Mouse (Mus musculus): Measurements from ENCODE around the gene Myl9. TPM values are rescaled to one million over a fixed set of nuclear protein-coding genes. Genes with fewer than 3 reads are reported as not detected.
"Not testable (repeated sequence)": the region's sequence is repeated elsewhere in the genome, so short reads cannot be mapped to it uniquely, and the experiment has no call there.

Gene Myl9
- polyA plus RNA-seq, 1 experiment from 2014 or later = 578 TPM

DNA sequence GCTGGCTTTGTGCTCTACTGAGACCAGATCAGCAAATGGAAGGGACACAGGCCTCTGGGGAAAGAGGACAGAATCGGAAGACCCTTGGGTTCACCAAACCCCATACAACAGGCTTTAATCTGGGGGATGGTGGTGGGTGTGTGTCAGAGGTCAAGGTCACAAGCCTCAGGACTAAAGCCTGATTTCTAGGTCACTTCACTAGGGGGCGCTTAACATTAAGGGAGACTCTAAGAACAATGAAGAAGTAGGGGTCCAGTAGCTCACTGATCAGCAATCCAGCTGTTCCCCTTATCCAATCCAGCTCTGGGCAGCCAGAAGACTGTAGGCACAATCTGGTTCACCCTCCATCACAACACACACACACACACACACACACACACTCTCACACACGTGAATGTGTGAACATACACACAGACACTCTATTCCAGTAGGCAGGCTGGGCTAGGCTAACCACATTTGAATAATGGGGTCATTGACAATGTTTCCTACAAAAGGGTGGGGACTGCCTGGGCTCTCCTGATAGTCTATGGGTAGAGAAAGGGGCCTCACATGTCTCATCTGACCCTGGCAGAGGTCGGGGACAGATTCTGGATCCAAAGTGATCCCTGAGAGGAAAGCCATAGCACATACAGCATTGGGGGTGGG, 6.7 kb downstream of the Myl9 start:
- H3K27ac ChIP-seq (ENCODE audit: low read length) = no peak overlapping the region
- no peaks in the 10 kb centered on the region for H3K36me3 ChIP-seq (ENCODE audit: insufficient read depth, low read length)
- no peak overlapping the region for H3K9ac ChIP-seq (replicated peaks; ENCODE audit: low read length)
- no peak for ATAC-seq (ENCODE audit: low FRiP score, low TSS enrichment)
- H3K27me3 ChIP-seq (ENCODE audit: insufficient read depth, low read length) = no peaks in the 10 kb centered on the region
- WGBS = 70% methylated on average over 4 of the region's 4 CpGs
- peaks cover 22% of the 10 kb centered on the region for H3K4me1 ChIP-seq (ENCODE audit: insufficient read depth, low read length)
- no peak overlapping the region for H3K4me3 ChIP-seq (ENCODE audit: low read length)
- H3K4me2 ChIP-seq (replicated peaks; ENCODE audit: low read depth, low read length) = no peak overlapping the region
- no peaks in the 10 kb centered on the region for H3K9me3 ChIP-seq (ENCODE audit: low read length)

GRCm38 (mm10) chr2:156782481-156783348, 7.5 kb downstream of the Myl9 start:
- H3K4me3 ChIP-seq (ENCODE audit: low read length) = no peak overlapping the region
- H3K36me3 ChIP-seq (ENCODE audit: insufficient read depth, low read length) = no peaks in the 10 kb centered on the region
- no peak overlapping the region for H3K9ac ChIP-seq (replicated peaks; ENCODE audit: low read length)
- no peaks in the 10 kb centered on the region for H3K9me3 ChIP-seq (ENCODE audit: low read length)
- H3K27me3 ChIP-seq (ENCODE audit: insufficient read depth, low read length) = no peaks in the 10 kb centered on the region
- 87% methylated on average over 10 of the region's 10 CpGs for whole genome bisulfite sequencing
- H3K27ac ChIP-seq (ENCODE audit: low read length) = no peak overlapping the region
- peaks cover 16% of the 10 kb centered on the region for H3K4me1 ChIP-seq (ENCODE audit: insufficient read depth, low read length)
- H3K4me2 ChIP-seq (replicated peaks; ENCODE audit: low read depth, low read length) = no peak overlapping the region
- ATAC-seq (ENCODE audit: low FRiP score, low TSS enrichment) = no peak

DNA sequence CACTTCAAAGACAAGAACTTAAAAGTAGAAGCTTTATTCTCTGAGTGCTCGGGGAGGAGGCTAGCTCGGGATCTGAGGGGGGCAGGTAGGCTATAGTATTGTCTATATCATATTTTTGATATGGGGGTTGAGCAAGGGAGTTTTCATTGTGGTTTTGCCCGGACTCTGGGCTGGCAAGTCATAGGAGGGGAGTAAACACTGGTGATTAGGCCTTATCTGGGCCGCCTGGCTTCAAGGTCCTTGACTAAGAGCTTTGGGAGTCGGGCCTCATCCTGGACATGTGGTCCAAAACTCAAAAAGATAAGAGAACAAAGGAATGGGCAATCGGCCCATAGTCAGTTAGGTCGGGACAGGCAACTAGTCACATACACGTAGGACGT, 8.1 kb downstream of the Myl9 start:
- H3K4me1 ChIP-seq (ENCODE audit: insufficient read depth, low read length) = peaks cover 15% of the 10 kb centered on the region
- no peaks in the 10 kb centered on the region for H3K9me3 ChIP-seq (ENCODE audit: low read length)
- H3K4me2 ChIP-seq (replicated peaks; ENCODE audit: low read depth, low read length) = no peak overlapping the region
- H3K9ac ChIP-seq (replicated peaks; ENCODE audit: low read length) = no peak overlapping the region
- no peaks in the 10 kb centered on the region for H3K36me3 ChIP-seq (ENCODE audit: insufficient read depth, low read length)
- 76% methylated on average over 9 of the region's 9 CpGs for WGBS
- no peak overlapping the region for H3K27ac ChIP-seq (ENCODE audit: low read length)
- H3K4me3 ChIP-seq (ENCODE audit: low read length) = no peak overlapping the region
- no peaks in the 10 kb centered on the region for H3K27me3 ChIP-seq (ENCODE audit: insufficient read depth, low read length)
- ATAC-seq (ENCODE audit: low FRiP score, low TSS enrichment) = no peak

DNA sequence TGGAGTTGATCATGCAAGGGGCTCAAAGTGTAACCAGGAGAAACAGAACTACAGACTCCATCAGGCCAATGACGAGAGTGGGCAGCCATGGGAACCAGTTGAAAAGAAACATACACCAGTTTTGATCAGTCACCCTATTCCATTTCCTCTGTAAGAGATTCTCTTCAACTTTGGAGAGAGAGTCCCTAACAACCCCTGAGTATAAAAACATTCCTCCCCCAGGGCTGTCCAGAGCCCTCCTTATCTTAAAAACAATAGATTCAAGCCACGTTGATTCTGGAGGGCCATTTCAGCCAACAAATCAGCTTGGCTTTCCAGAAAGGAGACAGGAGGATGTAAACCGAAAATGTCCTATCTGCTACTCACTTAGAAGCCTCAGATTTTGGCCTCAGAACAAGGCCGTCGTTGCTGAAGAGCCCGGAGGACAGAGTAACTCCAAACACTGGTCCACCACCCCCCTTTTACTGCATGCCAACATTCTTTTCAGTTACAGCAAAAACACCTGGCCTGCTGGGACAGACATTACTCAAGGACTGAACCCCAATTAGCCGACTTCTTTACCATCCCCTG, 8.9 kb downstream of the Myl9 start:
- no peak for ATAC-seq (ENCODE audit: low FRiP score, low TSS enrichment)
- H3K4me1 ChIP-seq (ENCODE audit: insufficient read depth, low read length) = peaks cover 11% of the 10 kb centered on the region
- H3K27me3 ChIP-seq (ENCODE audit: insufficient read depth, low read length) = no peaks in the 10 kb centered on the region
- H3K9ac ChIP-seq (replicated peaks; ENCODE audit: low read length) = no peak overlapping the region
- no peak overlapping the region for H3K27ac ChIP-seq (ENCODE audit: low read length)
- WGBS = 59% methylated on average over 7 of the region's 7 CpGs
- no peak overlapping the region for H3K4me2 ChIP-seq (replicated peaks; ENCODE audit: low read depth, low read length)
- no peaks in the 10 kb centered on the region for H3K9me3 ChIP-seq (ENCODE audit: low read length)
- H3K36me3 ChIP-seq (ENCODE audit: insufficient read depth, low read length) = no peaks in the 10 kb centered on the region
- H3K4me3 ChIP-seq (ENCODE audit: low read length) = no peak overlapping the region

DNA sequence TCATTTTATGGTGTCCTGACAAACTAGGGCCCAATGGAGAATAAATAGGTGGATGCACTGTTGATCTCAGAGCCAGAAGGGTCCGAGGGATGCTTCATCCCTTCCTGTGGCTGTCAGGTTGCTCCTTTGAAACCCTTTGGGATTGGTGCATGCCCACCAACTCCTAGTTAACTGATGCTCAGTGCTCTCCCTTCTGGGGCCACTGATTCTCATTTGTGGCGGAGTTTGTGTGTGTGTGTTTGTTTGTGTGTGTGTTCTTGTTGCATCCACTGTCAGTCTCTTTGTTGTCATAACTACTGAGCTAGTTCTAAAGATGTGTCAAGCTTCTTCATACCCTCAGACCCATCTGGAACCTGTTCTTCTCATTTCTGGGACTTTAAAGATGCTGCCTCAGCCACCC, 9.7 kb downstream of the Myl9 start:
- no peaks in the 10 kb centered on the region for H3K9me3 ChIP-seq (ENCODE audit: low read length)
- 94% methylated on average over 2 of the region's 2 CpGs for WGBS
- no peaks in the 10 kb centered on the region for H3K36me3 ChIP-seq (ENCODE audit: insufficient read depth, low read length)
- no peak for ATAC-seq (ENCODE audit: low FRiP score, low TSS enrichment)
- peaks cover 10% of the 10 kb centered on the region for H3K4me1 ChIP-seq (ENCODE audit: insufficient read depth, low read length)
- no peak overlapping the region for H3K4me3 ChIP-seq (ENCODE audit: low read length)
- no peak overlapping the region for H3K27ac ChIP-seq (ENCODE audit: low read length)
- no peak overlapping the region for H3K4me2 ChIP-seq (replicated peaks; ENCODE audit: low read depth, low read length)
- no peaks in the 10 kb centered on the region for H3K27me3 ChIP-seq (ENCODE audit: insufficient read depth, low read length)
- H3K9ac ChIP-seq (replicated peaks; ENCODE audit: low read length) = no peak overlapping the region

GRCm38 (mm10) chr2:156786369-156786768, 11.1 kb downstream of the Myl9 start:
- not testable (repeated sequence) for H3K27me3 ChIP-seq (ENCODE audit: insufficient read depth, low read length); H3K4me2 ChIP-seq (replicated peaks; ENCODE audit: low read depth, low read length); H3K4me1 ChIP-seq (ENCODE audit: insufficient read depth, low read length); H3K4me3 ChIP-seq (ENCODE audit: low read length); ATAC-seq (ENCODE audit: low FRiP score, low TSS enrichment); H3K9me3 ChIP-seq (ENCODE audit: low read length); H3K9ac ChIP-seq (replicated peaks; ENCODE audit: low read length); H3K36me3 ChIP-seq (ENCODE audit: insufficient read depth, low read length); H3K27ac ChIP-seq (ENCODE audit: low read length)

GRCm38 (mm10) chr2:156787090-156787775, 12.0 kb downstream of the Myl9 start:
- Histone ChIP-seq H3K9me3 (ENCODE audit: low read length) (peaks cover 8% of the 10 kb centered on the region), H3K9ac (replicated peaks; ENCODE audit: low read length) (no peak overlapping the region), H3K27ac (ENCODE audit: low read length) (no peak overlapping the region), H3K27me3 (ENCODE audit: insufficient read depth, low read length) (no peaks in the 10 kb centered on the region), H3K4me3 (ENCODE audit: low read length) (no peak overlapping the region), H3K36me3 (ENCODE audit: insufficient read depth, low read length) (0 out of 2 replicates have a peak, but pooled peaks cover 3% of the 10 kb centered on the region), H3K4me2 (replicated peaks; ENCODE audit: low read depth, low read length) (no peak overlapping the region), H3K4me1 (ENCODE audit: insufficient read depth, low read length) (no peaks in the 10 kb centered on the region)
- 86% methylated on average over 5 of the region's 5 CpGs for WGBS
- no peak for ATAC-seq (ENCODE audit: low FRiP score, low TSS enrichment)

DNA sequence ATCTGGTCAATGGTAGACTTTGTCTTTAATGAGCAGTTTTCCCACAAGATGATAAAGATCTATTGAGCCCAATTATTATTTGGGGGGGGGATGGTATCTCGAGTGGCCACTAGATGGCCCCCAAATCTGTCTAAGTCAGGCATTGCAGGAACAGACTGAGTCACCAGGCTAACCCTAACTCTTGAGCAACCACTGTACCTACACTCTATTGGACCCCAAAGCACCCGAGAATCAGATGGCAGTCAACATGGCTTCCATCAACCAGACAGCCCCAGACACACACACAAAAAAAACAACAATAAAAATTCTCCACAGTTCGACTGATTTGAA, 12.5 kb downstream of the Myl9 start:
- Histone ChIP-seq H3K36me3 (ENCODE audit: insufficient read depth, low read length) (0 out of 2 replicates have a peak, but pooled peaks cover 3% of the 10 kb centered on the region), H3K9ac (replicated peaks; ENCODE audit: low read length) (no peak overlapping the region), H3K4me2 (replicated peaks; ENCODE audit: low read depth, low read length) (no peak overlapping the region), H3K4me3 (ENCODE audit: low read length) (no peak overlapping the region), H3K27ac (ENCODE audit: low read length) (no peak overlapping the region), H3K4me1 (ENCODE audit: insufficient read depth, low read length) (no peaks in the 10 kb centered on the region), H3K9me3 (ENCODE audit: low read length) (peaks cover 10% of the 10 kb centered on the region), H3K27me3 (ENCODE audit: insufficient read depth, low read length) (no peaks in the 10 kb centered on the region)
- 44% methylated on average over 3 of the region's 3 CpGs for WGBS
- no peak for ATAC-seq (ENCODE audit: low FRiP score, low TSS enrichment)

DNA sequence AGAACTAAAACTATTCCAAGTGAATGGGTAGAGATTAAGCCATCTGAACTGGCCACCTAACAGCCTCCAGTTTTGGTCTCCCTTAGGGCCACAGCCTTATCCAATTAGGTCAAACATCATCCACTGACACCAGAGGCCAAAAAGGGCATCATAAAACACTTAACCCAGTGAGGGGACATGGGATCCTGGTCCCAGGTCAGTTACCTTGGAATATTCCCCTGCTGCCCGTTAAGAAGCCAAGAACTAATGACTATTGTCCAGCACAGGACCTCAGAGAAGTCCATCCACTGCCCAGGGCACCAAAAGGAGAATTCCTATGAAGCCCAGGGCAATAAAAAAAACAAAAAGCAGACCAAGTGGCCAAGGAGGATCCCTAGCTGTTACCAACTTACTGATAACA, 13.6 kb downstream of the Myl9 start:
- ATAC-seq (ENCODE audit: low FRiP score, low TSS enrichment) = no peak
- no peak overlapping the region for H3K27ac ChIP-seq (ENCODE audit: low read length)
- no peaks in the 10 kb centered on the region for H3K4me1 ChIP-seq (ENCODE audit: insufficient read depth, low read length)
- H3K9ac ChIP-seq (replicated peaks; ENCODE audit: low read length) = no peak overlapping the region
- no peaks in the 10 kb centered on the region for H3K27me3 ChIP-seq (ENCODE audit: insufficient read depth, low read length)
- H3K36me3 ChIP-seq (ENCODE audit: insufficient read depth, low read length) = 0 out of 2 replicates have a peak, but pooled peaks cover 3% of the 10 kb centered on the region
- peaks cover 10% of the 10 kb centered on the region for H3K9me3 ChIP-seq (ENCODE audit: low read length)
- H3K4me2 ChIP-seq (replicated peaks; ENCODE audit: low read depth, low read length) = no peak overlapping the region
- no peak overlapping the region for H3K4me3 ChIP-seq (ENCODE audit: low read length)
- WGBS = 36% methylated on average over 1 of the region's 1 CpGs

Data from kidney, embryonic 16.5 days (tissue).